Mouse (Mus musculus): ENCODE measurements at regions not wholly inside any gene's neighbourhood (a gene's known extent, or its start where the extent isn't known, plus 50 kb on each side); places are given as distances from the start of the nearest gene placed in this dataset.

GRCm38 (mm10) chr5:120339162-120339561 is 92.3 kb upstream of the Lhx5 start:
- TF ChIP-seq ZNF384 (IDR thresholded peaks at IDR 0.05; ENCODE audit: low read depth, low read length) (no peak), MAFK (IDR thresholded peaks at IDR 0.05; ENCODE audit: insufficient read depth, low read depth, low read length) (no peak), HCFC1 (IDR thresholded peaks at IDR 0.05; ENCODE audit: borderline replicate concordance, insufficient read depth, low read length) (no peak), ZC3H11A (IDR thresholded peaks at IDR 0.05; ENCODE audit: borderline replicate concordance, low read depth, low read length) (no peak), CHD2 (IDR thresholded peaks at IDR 0.05; ENCODE audit: low read depth, low read length) (no peak)

Measured in ES-E14 (cell line).